Mouse (Mus musculus): Measurements from ENCODE around the gene Gm14496.
"Not testable (repeated sequence)": the region's sequence is repeated elsewhere in the genome, so short reads cannot be mapped to it uniquely, and the experiment has no call there.

The Gm14496 gene

GRCm38 (mm10) chr2:181990829-181991228 is at the start of gene Gm14496:
Gm14496 (plus strand) TSS chr2:181991129.
- no peak for DNase-seq (ENCODE audit: low spot score)

DNA sequence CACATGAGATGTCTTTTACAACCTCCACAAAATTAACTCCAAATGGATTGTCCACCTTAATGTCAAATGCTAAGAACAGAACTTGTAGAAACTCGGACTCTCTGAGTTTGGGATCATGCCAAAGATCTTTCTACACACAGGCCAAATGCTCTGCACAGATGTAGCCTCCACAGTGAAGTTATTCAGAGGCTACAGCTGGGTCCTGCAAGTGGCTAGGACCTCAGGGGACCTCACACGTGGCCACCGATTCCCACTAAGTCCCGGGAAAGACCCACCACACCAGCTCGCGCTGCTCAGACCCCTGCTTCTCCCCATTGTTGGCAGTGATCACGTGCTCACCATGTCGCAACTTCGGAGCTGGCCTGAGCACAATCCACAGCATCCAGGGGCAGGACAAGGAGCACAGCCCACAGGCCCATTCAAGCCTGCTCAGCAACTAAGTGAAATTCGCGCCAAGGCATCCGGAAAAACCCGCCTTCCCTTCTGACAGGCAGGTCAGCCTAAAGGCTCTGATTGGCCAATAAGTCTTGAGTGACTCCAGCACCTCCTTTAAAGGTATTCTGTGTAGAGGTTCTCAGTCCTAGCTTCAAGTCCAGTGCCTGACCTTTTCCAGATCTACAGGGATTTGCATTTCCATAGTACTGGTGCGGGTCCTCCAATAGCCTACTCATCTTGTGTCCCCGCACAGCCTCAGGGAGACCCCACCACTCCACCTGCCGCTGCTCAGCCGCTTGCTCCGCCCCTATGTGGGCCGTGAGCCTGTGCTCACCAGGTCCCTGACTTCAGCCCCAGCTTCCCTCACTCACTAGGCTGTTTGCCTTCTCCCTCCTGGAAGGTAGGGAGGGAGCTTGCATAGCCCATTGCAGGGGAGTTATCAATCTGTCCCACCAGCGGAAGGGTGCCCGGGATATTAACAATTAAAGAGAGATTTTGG is 37.9 kb upstream of the Gm14496 start:
- not testable (repeated sequence) for DNase-seq (ENCODE audit: low spot score)

- DNase-seq (ENCODE audit: low spot score): no peak
Observed at GRCm38 (mm10) chr2:181968395-181968794, 22.5 kb upstream of the Gm14496 start.

DNA sequence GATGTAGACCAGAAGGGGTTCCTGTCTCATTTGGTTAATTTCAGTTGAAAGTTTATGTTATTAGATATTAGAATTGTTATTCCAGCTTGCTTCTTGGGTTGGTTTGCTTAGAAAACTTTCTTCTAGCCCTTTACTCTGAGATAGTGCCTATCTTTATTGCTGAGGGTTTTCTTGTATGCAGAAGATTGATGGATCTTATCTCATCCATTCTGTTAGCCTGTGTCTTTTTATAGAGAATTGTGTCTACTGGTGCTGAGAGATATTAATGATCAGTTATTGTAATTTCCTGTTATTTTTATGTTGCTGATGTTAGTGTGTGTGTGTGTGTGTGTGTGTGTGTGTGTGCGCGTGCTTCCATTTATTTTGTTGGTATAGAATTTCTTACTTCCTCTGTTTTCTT is 21.7 kb upstream of the Gm14496 start:
- DNase-seq (ENCODE audit: low spot score): no peak

DNA sequence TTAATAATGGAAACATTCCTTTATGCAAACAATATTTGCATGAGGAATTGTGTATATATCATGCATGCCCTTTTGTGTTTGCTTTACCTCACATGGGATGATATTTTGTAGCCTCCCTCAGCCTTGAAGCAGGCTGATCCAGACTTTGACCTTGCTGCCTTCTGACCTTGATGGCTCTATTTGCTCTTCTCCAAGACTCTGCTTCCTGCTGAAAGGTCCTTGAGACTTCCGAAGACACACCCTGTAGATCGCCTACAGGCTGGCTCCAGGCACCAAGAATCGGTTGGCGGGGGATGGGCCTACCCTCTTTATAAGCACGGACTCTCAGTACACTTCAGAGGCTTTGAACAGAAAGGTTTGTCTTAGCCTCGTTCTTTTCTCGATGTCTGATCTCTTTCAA is 9.0 kb upstream of the Gm14496 start:
- not testable (repeated sequence) for DNase-seq (ENCODE audit: low spot score)

Data from urinary bladder, postnatal 10 days (tissue).